Mouse (Mus musculus) megakaryocyte progenitor cell, adult 5-6 weeks (primary cell): ENCODE measurements around the gene Nacad. TPM values are rescaled to one million over a fixed set of nuclear protein-coding genes. Genes with fewer than 3 reads are reported as not detected.

ENCODE experiments used
- ATAC-seq: replicated peaks from 2 replicates; pipeline ENCODE4 v1.8.0; 2016; ENCODE audit warnings: mild to moderate bottlenecking, moderate TSS enrichment, inconsistent platforms; ENCODE audit not compliant: poor library complexity
- total RNA-seq, 2 experiments: library from RNA; stranded (forward) in 1 of 2; stranded (reverse) in 1 of 2; fragments of 157-497, 149-512 nt in 1 of 2; fragments of 200-1000 nt in 1 of 2; gene quantifications; 2 replicates each; pipeline versions ENCODE4 v1.2.3 to v1.2.4; 2015 to 2017

Nacad gene
- total RNA-seq, 2 experiments from 2014 or later: not detected

DNA sequence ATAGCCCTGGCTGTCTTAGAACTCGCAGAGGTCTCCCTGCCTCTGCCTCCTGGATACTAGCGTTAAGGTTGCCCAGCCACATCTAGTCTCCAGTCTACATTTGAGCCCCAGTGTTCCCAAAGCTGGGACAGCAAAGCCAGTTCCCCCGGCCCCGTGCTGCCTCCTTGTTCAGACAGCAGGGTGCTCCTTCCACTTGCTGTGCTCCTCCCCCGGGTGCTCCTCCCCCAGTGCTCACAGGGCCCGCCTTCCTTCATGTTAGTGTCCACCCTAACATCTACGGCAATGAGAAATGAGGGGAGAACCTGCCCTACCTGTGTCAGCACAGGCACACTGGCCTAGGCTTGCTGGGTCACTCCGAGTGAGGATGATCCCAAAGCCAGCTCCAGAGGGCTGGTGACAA, 20.1 kb downstream of the Nacad start:
- ATAC-seq: no peak

DNA sequence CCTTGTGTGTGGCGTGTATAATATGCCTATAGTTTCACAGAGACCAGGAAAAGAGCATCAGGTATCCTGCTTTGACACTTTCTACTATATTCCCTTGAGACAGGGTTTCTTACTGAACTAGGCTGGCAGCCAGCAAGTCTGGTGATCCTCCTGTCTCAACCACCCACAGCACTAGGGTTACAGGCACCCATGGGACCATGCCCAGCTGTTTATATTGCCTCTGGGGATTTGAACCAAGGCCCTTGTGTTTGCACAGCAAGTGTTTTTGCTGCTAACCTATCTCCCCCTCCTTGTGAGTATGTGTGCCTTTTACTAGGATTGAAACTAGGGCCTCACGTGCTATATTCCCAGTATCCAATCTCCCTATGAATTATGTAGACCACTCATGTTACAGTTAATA, 24.3 kb downstream of the Nacad start:
- no peak for ATAC-seq

DNA sequence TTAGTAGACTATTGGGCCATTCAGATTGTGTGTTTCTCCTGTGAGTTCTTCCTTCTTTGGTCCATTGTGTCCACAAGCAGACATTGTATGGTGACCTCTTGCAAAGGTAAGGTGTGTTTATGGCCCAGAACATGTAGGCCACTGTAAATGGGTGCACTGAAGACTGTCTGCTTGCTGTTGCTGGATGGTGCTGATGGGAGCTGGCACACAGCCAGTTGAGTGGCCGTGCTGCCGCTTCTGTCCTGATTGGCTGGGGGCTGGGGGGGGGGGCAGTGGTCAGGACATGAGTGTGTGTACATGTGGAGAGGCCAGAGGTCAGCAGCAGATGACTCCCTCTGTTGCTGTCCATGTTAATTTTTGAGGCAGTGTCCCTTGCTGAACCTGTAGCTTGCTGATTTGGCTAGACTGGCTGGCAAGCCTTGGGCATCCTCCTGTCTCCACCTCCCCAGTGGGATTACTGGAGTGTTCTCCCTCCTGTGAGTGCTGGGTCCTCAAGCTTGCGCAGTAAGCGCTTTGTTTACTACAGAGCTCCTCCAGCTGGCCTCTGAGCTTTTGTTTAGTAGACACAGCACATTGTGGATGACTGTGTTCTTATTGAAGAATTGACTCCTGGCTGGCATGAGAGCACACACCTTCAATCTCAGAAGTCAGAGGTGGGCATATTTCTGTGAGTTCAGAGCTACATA, 25.6 kb downstream of the Nacad start:
- no peak for ATAC-seq

DNA sequence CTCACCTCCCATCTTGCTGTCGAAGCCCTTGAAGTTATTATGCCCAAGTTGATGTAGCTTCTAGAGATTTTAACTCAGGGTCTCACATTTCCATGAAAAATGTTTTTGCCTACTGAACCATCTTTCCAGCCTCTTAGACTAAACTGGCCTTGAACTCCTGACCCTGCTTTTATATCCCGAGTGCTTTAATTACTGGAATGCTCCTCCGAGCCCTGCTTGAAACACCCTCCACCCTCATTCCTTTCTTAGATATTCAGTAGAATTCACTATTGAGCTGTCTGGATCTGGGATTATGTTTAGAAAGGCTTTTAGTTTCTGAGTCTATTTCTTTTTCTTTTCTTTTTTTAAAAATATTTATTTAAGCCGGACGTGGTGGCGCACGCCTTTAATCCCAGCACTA, 26.5 kb downstream of the Nacad start:
- no peak for ATAC-seq

DNA sequence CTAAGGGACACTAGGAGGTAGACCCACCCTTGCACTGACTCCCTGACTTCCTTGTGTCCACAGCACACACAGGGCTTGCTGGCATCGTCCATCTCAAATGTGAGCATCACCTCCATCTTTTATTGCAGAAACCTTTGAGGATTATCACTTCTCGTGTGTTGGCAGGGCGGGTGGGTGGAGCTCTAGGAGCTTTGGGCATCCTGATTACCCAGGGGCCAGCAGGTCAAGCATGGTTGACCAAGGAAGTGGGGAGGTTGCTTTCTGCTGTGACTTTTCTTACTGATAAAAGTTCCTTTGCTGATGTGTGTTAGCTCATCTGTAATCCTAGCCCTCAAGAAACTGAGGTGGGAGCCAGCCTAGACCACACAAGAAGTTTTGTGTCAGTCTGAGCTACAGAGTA, 29.7 kb downstream of the Nacad start:
- no peak for ATAC-seq

DNA sequence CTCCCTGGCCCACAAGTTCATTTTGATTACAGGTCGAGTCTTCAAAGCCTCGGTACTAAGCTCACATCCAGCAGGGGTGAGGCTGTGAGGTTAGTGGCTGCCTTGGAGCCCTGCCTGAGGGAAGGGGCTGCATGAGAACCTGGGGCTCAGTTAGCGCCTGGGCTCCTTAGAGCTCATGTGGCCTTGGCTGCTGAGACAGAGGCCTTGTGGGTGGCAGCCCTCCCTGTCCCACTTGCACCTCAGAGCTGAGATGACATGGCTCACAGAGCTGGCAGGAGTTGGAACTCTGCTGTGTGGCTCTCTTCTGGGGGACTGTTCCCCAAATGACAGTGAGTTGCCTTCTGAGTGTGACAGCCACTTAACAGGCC, 36.5 kb downstream of the Nacad start:
- no peak for ATAC-seq

DNA sequence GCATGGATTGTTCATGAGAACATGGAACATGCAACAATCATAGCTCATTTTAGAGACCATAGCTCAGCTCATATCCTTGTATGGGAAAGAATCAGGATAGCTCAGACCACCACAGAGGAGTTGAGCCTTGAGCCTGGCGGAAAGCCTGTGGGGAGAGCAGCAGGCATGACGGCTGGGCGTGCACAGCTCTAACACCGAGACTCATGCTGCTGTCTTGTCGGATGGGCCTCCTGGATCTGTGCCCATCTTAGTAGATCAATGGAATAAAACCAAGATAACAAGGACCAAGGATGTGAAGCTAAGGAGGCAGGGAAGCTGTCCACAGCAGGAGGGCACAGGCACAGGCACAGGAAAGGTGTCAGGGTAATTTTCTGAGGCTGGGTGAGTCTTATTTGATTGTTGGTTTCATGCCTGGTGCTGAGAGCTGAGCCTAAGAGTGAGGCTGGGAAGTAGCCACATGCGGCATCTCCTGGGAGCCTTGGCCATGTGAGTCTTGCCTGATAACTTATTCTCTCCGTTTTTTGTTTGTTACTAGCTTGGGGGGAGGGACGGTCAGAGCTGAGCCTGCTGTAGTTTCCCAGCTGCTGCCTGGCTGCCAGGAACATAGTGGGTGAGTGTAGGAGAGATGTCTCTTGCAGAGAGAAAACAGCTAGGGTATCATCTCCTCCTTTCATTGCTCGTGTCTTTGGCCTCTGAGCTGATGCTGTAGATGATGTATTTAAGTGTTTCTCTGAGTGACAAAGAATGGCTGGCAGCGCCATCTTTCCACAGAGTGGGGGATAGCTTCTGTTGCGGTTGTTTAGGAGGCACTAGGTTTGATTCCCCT, 37.1 kb downstream of the Nacad start:
- peak; percentile 21 for ATAC-seq

DNA sequence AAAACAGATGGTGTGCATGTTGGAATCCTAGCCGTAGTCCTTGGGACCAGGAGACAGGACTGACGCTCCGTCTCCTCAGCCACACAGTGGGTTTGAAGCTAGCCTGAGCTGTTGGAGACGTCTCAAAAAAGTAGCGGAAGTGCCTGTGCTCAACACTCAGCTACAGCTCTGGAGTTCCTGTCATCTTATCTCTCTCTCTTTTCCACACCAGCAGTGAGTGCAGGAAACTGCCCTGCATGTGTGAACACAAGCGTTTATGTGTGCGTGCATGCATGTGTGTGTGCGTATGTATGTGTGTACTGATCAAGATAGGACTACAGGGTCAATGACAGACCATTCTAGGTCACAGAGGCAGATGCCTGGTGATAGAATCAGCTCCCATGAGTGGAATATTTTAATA, 37.9 kb downstream of the Nacad start:
- ATAC-seq: peak; percentile 61

DNA sequence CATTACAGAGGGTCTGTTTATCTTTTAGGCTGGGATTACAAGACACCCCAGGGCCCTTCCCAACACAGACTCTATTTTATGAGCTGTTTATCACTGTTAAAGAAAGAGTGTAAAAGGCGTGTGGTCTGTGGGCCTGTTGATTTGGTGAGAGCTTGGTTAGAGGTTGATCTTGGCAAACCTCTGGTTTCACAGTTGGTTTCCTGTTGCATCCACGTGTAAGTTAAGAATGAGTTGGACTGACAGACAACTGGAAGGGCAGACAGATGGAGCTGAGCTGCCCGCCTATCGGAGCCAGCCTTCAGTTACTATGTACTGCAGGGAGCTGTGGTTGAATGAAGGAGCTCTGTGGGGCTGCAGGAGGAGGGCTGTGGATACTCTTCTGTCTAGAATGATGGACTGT, 39.4 kb downstream of the Nacad start:
- ATAC-seq: peak; percentile 38

DNA sequence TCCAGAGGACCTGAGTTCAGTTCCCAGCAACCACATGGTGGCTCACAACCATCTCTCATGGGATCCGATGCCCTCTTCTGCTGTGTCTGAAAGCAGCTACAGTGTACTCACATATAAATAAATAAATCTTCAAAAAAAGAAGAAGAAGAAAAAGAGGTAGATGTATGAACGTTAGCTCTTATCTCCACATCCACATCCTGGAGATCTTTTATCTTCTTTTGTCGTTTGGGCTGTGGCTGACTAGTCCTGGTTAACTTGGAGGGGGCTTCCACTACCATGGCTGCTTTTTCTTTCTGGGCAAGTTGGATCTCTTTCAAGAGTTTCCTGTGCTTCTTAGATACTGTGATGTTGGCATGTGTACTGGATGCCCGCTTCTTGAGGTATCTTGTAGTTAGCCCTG, 42.7 kb downstream of the Nacad start:
- no peak for ATAC-seq

DNA sequence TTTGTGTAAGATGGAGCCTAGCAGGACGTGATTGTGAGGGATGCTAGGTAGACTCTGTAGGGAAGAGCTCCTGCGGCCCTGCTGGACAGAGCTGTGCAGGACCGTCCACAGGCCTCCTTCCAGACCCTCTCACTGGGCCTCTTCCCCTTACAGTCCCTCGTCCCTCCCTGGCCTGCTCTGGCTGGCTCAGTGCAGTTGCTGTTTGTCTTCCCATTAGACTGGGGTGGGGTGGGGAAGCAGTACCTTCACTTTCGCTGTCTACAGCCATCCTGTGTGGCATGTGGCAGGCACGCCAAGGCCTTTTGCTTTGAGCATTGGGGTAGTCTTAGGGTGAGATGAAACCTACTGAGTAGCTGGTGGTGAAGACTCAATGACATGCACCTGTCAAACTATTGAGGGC, 43.5 kb downstream of the Nacad start:
- ATAC-seq: peak; percentile 53

DNA sequence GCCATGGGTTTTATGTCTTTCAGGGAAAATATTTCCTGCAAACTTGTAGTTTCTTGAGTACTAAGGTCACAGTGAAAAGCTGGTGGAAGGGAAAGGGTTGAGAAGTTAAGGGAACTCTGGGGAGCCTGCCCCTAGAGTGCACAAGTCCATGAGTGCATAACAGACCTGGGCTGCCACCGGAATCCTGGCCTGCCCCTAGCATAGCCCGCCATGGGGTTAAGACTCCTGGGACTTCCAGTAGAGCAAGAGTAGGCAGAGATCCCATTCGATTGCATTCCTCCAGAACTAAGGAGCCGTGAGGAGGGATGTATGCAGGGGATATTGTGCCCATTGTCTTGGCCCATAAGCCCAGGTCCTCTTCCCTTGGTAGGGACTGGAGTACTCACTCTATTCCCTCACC, 44.4 kb downstream of the Nacad start:
- ATAC-seq: no peak

DNA sequence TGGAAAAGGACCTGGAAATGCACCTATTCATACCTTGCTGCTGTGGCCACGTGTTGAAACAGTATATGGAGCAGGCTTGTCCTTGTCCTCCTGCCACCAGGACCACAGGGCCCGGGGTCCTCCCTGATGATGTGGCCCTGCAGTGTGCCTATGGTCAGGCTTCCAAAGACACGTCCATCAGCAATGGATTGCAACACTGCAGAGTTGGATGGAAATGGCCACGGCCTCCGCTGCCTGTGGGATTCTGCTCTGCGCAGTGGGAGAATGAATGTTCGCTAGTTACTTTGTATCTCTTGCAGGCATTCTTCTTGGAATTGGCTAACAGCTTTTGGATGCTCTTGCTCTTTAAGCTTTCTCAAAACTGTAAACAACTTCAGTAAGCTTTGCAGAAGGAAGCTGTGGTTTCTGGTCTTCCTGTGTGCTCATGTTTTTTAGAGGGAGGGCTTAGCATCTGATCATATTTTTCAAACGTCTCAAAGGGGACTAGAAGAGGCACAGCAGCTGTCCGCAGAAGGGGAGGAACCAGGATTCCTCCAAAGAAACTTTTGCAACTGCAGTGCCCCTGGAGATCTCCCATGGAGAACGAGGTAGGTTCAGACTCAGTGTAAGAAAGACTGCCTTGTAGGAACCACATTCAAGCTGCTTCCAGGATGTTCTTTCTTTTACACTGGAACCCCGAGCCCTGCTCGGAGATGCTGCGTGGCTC, 45.0 kb downstream of the Nacad start:
- ATAC-seq: peak; percentile 76

DNA sequence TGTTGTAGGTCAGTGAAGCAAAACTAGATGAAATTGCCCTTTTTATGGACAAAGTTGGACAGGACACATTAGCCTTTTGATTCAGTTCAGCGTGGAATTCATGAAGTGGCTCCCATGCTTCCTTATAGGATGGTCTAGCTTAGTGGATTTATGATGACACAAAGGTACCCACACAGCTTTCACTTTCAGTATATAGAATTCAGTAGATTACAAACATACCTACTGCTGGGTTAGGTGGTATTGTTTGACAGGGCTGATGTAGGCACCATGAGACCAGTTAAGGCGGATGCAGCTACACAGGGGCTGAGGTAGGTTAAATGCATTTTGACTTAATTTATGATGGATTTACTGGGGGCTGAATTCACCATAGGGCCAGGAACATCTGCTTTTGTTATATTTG, 45.9 kb downstream of the Nacad start:
- no peak for ATAC-seq

DNA sequence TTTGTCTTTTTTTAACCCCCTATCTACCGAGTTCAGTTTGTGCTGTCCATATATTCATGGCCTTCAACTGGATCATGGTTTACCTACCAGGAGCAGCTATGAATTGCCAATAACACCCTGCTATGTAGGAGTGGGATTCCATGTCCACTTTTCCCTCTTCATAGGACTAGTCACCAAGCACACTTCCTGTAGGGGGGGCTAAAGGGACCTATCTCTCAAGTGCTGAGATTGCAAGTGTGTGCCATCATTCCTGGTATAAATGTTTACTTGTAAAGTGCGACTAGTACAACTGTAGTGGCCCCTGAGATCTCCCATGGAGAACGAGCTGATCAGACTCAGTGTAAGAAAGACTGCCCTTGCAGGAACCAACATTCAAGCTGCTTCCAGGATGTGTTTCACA, 47.6 kb downstream of the Nacad start:
- ATAC-seq: no peak; the same call in 1 of the 2 replicates

DNA sequence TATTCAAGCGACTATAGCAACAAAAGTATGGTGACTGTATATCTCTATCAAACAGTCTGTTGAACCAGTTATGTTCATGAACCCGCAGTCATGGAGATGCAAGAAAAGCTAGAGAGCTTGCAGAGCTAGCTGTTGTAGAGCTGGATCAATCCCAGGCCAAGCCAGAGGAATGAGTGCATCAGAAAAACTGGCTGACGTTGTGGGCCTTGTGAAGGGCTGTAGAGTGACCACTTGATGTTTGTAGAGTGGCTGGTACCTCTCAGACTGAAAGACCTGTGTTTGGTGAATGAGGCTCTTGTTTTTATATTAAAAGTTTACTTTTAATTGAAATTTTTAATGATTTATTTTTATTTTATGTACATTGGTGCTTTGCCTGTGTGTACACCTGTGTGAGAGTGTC, 55.7 kb downstream of the Nacad start:
- no peak for ATAC-seq

DNA sequence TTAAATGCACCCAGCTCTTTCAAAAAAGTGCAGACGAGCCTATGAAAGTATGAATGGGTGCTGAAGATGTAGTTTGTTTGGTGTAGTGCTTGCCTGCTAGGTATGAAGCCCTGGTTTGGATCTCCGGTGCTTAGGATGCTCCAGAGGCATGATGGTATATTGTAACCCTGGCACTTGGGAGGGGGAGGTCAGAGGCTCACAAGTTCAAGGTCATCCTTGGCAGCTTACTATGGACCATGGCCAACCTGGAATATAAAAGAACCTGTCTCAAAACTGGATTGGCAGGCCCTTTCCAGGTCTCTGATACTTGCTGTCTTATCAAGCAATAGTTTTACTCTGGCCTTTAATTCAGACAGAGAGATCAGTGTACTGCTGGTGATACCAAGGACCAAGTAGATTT, 56.1 kb downstream of the Nacad start:
- no peak for ATAC-seq

Other genes starting within 250 kb of the Nacad start
- 40.9 and 42.0 TPM in 2 replicates for gene Zmiz2, start 217.0 kb downstream of the Nacad start, total RNA-seq (2015)
- 8.2 and 11.9 TPM in 2 replicates for gene Zmiz2, start 217.0 kb downstream of the Nacad start, total RNA-seq (2017)
- gene Ppia, start 190.6 kb downstream of the Nacad start, total RNA-seq (2015): 5,512 and 5,729 TPM in 2 replicates
- gene Ppia, start 190.6 kb downstream of the Nacad start, total RNA-seq (2017): 1,825 and 2,581 TPM in 2 replicates
- 174 and 176 TPM in 2 replicates for gene H2afv, start 161.6 kb downstream of the Nacad start, total RNA-seq (2015)
- 134 and 144 TPM in 2 replicates for gene H2afv, start 161.6 kb downstream of the Nacad start, total RNA-seq (2017)
- gene Purb, start 130.1 kb downstream of the Nacad start, total RNA-seq (2015): 51.3 and 53.0 TPM in 2 replicates
- 38.3 and 40.5 TPM in 2 replicates for gene Purb, start 130.1 kb downstream of the Nacad start, total RNA-seq (2017)
- 39.1 and 43.8 TPM in 2 replicates for gene Myo1g, start 85.1 kb downstream of the Nacad start, total RNA-seq (2015)
- 47.1 and 49.6 TPM in 2 replicates for gene Myo1g, start 85.1 kb downstream of the Nacad start, total RNA-seq (2017)
- 18.3 and 22.7 TPM in 2 replicates for gene Ccm2, start 59.2 kb downstream of the Nacad start, total RNA-seq (2015)
- 43.6 TPM in 2 replicates for gene Ccm2, start 59.2 kb downstream of the Nacad start, total RNA-seq (2017)
- 46.2 and 58.3 TPM in 2 replicates for gene Tbrg4, start 20.0 kb upstream of the Nacad start, total RNA-seq (2015)
- 36.7 and 52.1 TPM in 2 replicates for gene Tbrg4, start 20.0 kb upstream of the Nacad start, total RNA-seq (2017)
- gene Wap, start 32.6 kb upstream of the Nacad start, total RNA-seq (2015): not detected in 2 replicates
- not detected in 2 replicates for gene Wap, start 32.6 kb upstream of the Nacad start, total RNA-seq (2017)
- gene Ramp3, start 52.5 kb upstream of the Nacad start, total RNA-seq (2015): not detected in 2 replicates
- gene Ramp3, start 52.5 kb upstream of the Nacad start, total RNA-seq (2017): not detected in 2 replicates
- not detected in 2 replicates for gene Gm11983, start 231.6 kb upstream of the Nacad start, total RNA-seq (2015)
- gene Gm11983, start 231.6 kb upstream of the Nacad start, total RNA-seq (2017): not detected in 2 replicates